Mouse (Mus musculus) stomach, postnatal 0 days (tissue): ENCODE data around the gene Chrna1.

Source experiments
- CTCF ChIP-seq: IDR thresholded peaks from 2 replicates; pipeline ENCODE4 v1.5.1; 2016; ENCODE audit warnings: antibody characterized with exemption, low read depth, mild to moderate bottlenecking, moderate library complexity
- EP300 ChIP-seq: optimal IDR thresholded peaks from 2 replicates; pipeline ENCODE3; 2016; ENCODE audit warnings: antibody characterized with exemption

DNA sequence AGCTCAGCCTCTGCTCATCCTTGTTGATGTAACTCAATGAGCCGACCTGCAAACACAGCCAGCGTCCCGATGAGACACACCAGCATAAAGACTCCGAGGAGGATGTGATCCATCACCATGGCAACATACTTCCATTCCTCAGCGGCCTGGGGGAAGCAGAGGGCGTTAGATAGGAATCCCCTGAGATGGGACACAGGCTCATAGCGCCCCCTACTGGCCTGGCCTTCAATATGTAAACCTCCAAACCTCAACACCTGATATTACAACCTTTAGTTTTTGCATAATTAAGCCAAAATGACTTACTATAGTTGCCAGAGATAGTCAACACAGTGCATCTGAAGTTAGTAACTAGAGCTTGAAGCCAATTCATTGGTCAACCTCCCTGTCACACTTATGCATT lies 14.0 kb downstream of the Chrna1 start:
- no peak for TF ChIP-seq EP300
- peak; percentile 61 for TF ChIP-seq CTCF
